Mouse (Mus musculus) heart, embryonic 13.5 days (tissue): Measurements from ENCODE around the gene Rad51ap1. TPM values are rescaled to one million over a fixed set of nuclear protein-coding genes. Genes with fewer than 3 reads are reported as not detected.

ENCODE experiments used
- ATAC-seq: fragments of 200-750 bp; cut with Nextera tagmentation; 2 replicates; pipeline ENCODE4 v1.8.0; 2017; ENCODE audit warnings: moderate TSS enrichment; ENCODE audit not compliant: insufficient number of reproducible peaks, low FRiP score, low TSS enrichment; ENCODE audit errors: extremely low read depth
- H3K27ac ChIP-seq: fragments of 300-500 bp; sonication (generic); replicated peaks from 2 replicates; pipeline ENCODE4 v1.5.1; 2015; ENCODE audit warnings: moderate library complexity, mild to moderate bottlenecking, inconsistent platforms
- H3K27me3 ChIP-seq: fragments of 300-500 bp; sonication (generic); replicated peaks from 2 replicates; pipeline ENCODE4 v1.6.1; 2015; ENCODE audit warnings: mild to moderate bottlenecking, inconsistent platforms
- H3K36me3 ChIP-seq: fragments of 300-500 bp; sonication (generic); 2 replicates; pipeline ENCODE4 v1.6.1; 2015; ENCODE audit warnings: mild to moderate bottlenecking, inconsistent platforms
- H3K4me1 ChIP-seq: fragments of 300-500 bp; sonication (generic); 2 replicates; pipeline ENCODE4 v1.6.1; 2015; ENCODE audit warnings: inconsistent platforms
- H3K4me2 ChIP-seq: fragments of 300-500 bp; sonication (generic); 2 replicates; pipeline ENCODE4 v1.6.1; 2015; ENCODE audit warnings: inconsistent platforms, mild to moderate bottlenecking, moderate library complexity
- H3K4me3 ChIP-seq: fragments of 300-500 bp; sonication (generic); 2 replicates; pipeline ENCODE4 v1.5.1; 2015; ENCODE audit warnings: moderate library complexity, mild to moderate bottlenecking, inconsistent platforms
- H3K9ac ChIP-seq: fragments of 300-500 bp; sonication (generic); 2 replicates; pipeline ENCODE4 v1.6.1; 2015; ENCODE audit warnings: inconsistent platforms, mild to moderate bottlenecking, moderate library complexity
- H3K9me3 ChIP-seq: fragments of 300-500 bp; sonication (generic); 2 replicates; pipeline ENCODE4 v1.6.1; 2016; ENCODE audit warnings: inconsistent platforms
- WGBS: fragments of 180-500 bp; shearing (Covaris S2); methylation state at CpG from one replicate; pipeline ENCODE4 v1.1.7; 2015; ENCODE audit warnings: mixed read lengths; 5-methylcytosine and 5-hydroxymethylcytosine counted together
- polyA plus RNA-seq: library from polyadenylated mRNA; unstranded; fragments of >200 nt; fragmentation: Nextera tagmentation; extraction: Ambion mirVana; gene quantifications from 2 replicates; pipeline ENCODE4 v1.2.1, GENCODE M21; 2015

Gene Rad51ap1
- polyA plus RNA-seq, 1 experiment from 2014 or later = 28.0 TPM

DNA sequence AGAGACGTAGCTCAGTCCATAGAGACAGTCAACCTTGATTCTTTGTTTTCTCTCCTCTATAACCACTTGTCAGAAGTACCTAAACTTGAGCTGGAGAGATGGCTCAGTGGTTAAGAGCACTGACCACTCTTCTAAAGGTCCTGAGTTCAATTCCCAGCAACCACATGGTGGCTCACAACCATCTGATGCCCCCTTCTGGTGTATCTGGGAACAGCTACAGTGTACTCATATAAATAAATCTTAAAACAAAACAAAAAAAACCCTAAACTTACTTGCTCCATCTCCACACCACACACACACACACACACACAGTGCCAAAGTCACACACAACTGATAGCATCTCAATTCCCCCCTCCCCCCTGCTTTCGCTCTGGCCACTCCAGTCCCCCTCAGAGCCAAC, 1.3 kb downstream of the Rad51ap1 start:
- H3K9me3 ChIP-seq = no peaks in the 10 kb centered on the region
- H3K4me2 ChIP-seq = peak overlapping the region; percentile 95
- no peaks in the 10 kb centered on the region for H3K27me3 ChIP-seq
- ATAC-seq = no peak
- peaks cover 23% of the 10 kb centered on the region for H3K36me3 ChIP-seq
- H3K27ac ChIP-seq = no peak overlapping the region
- peak overlapping the region; percentile 70 for H3K4me3 ChIP-seq
- 79% methylated on average over 2 of the region's 2 CpGs for WGBS
- peak overlapping the region; percentile 86 for H3K9ac ChIP-seq
- H3K4me1 ChIP-seq = peaks cover 30% of the 10 kb centered on the region

DNA sequence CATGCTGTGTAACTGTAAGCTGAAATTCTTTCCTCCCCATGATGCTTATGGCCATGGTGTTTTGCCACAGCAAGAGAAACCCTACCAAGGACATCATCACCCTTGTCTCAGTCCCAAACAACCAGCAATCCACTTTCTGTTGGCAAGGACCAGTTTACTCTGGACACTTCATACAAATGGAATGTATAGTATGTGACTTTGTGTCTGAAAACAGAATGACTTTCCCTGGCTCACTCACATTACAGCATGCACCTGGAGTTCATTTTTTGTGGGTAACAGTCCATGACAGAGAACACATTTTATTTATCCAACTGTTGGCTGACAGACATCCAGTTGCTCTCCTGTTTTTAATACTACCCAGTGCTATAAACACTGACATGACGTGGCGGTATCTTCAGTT, 6.5 kb downstream of the Rad51ap1 start:
- no peaks in the 10 kb centered on the region for H3K9me3 ChIP-seq
- no peaks in the 10 kb centered on the region for H3K27me3 ChIP-seq
- no peak overlapping the region for H3K27ac ChIP-seq
- ATAC-seq = no peak
- WGBS = 84% methylated on average over 2 of the region's 2 CpGs
- H3K4me2 ChIP-seq = no peak overlapping the region
- H3K36me3 ChIP-seq = peaks cover 60% of the 10 kb centered on the region
- H3K9ac ChIP-seq = no peak overlapping the region
- H3K4me1 ChIP-seq = peaks cover 7% of the 10 kb centered on the region
- no peak overlapping the region for H3K4me3 ChIP-seq

DNA sequence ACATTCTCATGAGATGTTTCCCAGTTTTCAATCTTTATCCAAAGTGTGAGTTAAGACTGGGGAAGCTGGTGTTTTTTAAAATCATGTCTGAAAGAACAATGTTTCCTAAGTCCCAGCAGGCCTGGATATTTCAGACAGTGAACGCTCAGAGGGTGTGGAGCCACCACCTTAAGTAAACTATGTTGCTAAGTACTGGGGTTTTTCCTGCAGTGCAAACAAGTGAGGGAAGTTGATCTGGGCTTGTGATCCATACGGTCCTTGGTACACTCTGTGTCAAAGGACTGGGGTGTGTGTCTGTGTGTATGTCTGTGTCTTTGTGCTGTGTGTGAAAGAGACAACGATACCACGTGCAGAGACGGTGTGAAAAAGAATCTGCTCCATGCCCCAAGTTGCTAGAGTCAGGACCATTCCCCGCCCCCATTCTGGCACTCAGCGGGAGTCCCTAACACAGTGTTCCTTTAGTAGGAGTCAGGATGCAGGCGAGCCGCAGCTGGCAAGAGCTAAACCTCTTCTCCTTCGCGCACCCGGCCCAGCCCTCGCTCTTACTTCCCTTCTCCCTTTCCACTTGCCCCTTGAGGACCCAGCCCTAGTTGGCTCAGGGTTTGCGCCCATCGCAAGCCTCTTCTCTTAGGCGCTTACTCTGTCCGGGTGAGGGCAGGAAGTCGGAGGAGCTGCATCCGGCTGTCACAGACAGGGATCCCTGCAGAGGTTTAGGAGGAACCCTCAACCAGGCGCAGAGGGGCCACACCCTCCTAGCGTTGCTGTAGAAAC, 18.1 kb downstream of the Rad51ap1 start, which contains the start of gene Dyrk4:
Dyrk4 (minus strand) TSS at position 729 of the 771 bp plus-strand sequence.
- peak within 1 kb of the TSS; percentile 64 for H3K9ac ChIP-seq
- peak within 1 kb of the TSS; percentile 65 for H3K4me2 ChIP-seq
- peaks cover 9% of the 10 kb centered on the region for H3K4me1 ChIP-seq
- H3K27ac ChIP-seq = no peak within 1 kb of the TSS
- H3K36me3 ChIP-seq = peaks cover 43% of the 10 kb centered on the region
- ATAC-seq = 0 out of 2 replicates have a peak, but pooled peaks have one; percentile 31
- peak within 1 kb of the TSS; percentile 38 for H3K4me3 ChIP-seq
- H3K27me3 ChIP-seq = no peaks in the 10 kb centered on the region
- WGBS = 9% methylated on average over 21 of the region's 21 CpGs
- H3K9me3 ChIP-seq = no peaks in the 10 kb centered on the region

DNA sequence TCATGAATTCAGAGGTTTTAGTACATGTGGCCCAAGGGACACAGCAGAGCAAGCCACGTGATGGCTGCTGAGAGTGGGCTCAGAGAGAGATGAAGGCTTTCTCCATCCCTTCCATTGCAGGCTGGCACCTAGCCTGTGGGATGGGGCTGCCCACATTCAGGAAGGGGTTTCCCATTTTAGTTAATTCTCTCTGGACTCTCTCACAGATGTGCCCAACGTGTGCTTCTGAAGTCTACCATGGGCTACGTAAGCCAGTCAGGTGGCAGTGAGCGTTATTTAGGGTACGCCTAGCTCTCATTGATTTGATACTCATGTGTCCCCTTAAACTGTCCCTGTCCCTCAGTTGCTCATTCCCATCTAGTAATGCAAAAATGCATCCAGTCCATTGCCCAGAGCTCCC, 24.5 kb downstream of the Rad51ap1 start:
- no peak for ATAC-seq

DNA sequence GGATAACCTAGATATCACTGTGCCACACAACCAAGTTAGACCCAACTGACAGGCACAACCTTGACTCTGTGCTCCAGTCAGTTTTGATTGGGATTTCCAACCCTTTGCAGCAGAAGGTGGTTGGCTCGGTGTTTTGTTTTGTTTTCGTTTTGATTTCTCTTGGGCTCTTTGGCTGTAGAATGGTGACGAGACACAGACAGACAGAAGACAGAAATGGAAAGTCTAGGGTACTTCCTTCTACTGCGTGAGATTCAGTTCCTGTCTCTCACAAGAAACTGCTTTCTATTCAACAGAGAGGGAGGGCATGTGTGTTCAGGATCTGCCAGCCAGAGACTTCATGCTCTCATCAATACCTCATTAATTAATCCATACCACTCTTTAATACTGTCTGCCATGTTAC, 28.7 kb downstream of the Rad51ap1 start:
- Histone ChIP-seq H3K27ac (no peak overlapping the region), H3K9ac (no peak overlapping the region), H3K4me3 (no peak overlapping the region), H3K36me3 (no peaks in the 10 kb centered on the region), H3K4me2 (no peak overlapping the region), H3K27me3 (peaks cover 5% of the 10 kb centered on the region; the same call in 1 of the 2 replicates), H3K9me3 (no peaks in the 10 kb centered on the region), H3K4me1 (no peaks in the 10 kb centered on the region)
- 46% methylated on average over 4 of the region's 4 CpGs for WGBS
- no peak for ATAC-seq

More for the DNA sequence above, 24.5 kb downstream of the Rad51ap1 start:
- peaks cover 5% of the 10 kb centered on the region; the same call in 1 of the 2 replicates for H3K27me3 ChIP-seq
- WGBS = 74% methylated on average over 5 of the region's 5 CpGs
- H3K9ac ChIP-seq = no peak overlapping the region
- H3K4me3 ChIP-seq = no peak overlapping the region
- no peak overlapping the region for H3K27ac ChIP-seq
- no peak overlapping the region for H3K4me2 ChIP-seq
- no peaks in the 10 kb centered on the region for H3K4me1 ChIP-seq
- no peaks in the 10 kb centered on the region for H3K9me3 ChIP-seq
- no peaks in the 10 kb centered on the region for H3K36me3 ChIP-seq

DNA sequence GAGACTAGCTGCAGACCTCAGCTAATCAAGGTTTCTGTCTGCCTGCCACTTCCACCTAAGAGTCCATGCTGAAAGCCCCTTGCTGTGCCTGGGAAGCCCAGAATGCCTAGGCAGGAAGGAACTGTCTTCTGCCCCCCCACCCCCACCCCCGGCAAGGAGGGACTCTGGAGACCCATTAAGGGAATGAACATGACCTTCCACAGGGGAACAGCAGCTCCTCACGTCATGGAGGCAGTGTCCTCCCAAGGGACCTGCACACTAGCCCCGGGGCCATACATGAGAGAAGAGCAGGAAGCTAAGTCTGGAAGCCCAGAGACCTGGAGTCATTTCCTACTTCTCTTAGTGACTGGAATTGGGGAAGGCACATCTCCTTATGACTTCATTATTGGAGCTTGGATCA, 31.5 kb downstream of the Rad51ap1 start:
- H3K4me2 ChIP-seq = no peak overlapping the region
- no peak overlapping the region for H3K9ac ChIP-seq
- H3K9me3 ChIP-seq = no peaks in the 10 kb centered on the region
- ATAC-seq = no peak
- no peak overlapping the region for H3K4me3 ChIP-seq
- no peak overlapping the region for H3K27ac ChIP-seq
- 42% methylated on average over 3 of the region's 3 CpGs for WGBS
- no peaks in the 10 kb centered on the region; the same call in 1 of the 2 replicates for H3K27me3 ChIP-seq
- H3K36me3 ChIP-seq = no peaks in the 10 kb centered on the region
- H3K4me1 ChIP-seq = no peaks in the 10 kb centered on the region

DNA sequence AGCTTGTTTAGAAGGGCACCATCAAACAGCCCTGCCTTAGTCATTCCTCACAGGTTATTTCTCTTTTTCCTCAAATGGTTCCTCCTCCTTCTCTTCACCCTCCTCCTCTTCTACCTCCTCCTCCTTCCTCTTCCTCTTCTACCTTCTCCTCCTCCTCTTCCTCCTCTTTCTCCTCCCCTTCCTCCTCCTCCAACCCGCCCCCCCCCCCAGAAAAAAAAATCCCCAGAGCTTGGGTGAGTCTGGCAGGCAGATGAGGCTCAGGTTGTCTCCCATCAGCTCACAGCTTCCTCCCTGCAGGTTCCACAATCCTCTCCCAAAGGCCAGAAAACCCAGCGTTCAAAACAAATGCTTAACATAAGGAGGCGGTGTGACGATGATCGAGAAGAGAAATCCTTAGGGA, 32.0 kb downstream of the Rad51ap1 start:
- Histone ChIP-seq H3K36me3 (no peaks in the 10 kb centered on the region), H3K27ac (no peak overlapping the region), H3K27me3 (no peaks in the 10 kb centered on the region; the same call in 1 of the 2 replicates), H3K4me2 (no peak overlapping the region), H3K4me1 (no peaks in the 10 kb centered on the region), H3K4me3 (no peak overlapping the region), H3K9me3 (no peaks in the 10 kb centered on the region), H3K9ac (no peak overlapping the region)
- no peak for ATAC-seq
- 64% methylated on average over 4 of the region's 5 CpGs for WGBS

DNA sequence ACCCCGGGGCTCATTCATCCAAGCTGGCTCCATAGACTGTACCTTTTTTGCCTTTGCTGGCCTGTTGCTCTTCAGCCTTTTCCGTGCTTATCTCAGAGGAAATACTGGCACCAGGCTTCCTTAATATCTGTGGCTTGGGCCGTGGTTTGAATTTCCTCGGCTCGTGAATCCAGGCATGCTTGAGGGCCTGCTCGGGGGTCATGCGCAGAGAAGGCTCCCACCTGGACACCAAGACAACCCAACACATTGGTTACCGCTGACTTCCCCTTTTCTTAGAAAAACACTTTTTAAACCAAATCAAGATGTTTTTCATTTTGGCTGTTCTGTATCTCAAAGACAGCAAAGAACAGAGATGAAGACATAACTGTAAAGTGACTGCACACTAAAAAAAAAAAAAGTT, 62.3 kb downstream of the Rad51ap1 start:
- no peak overlapping the region for H3K27ac ChIP-seq
- H3K36me3 ChIP-seq = no peaks in the 10 kb centered on the region
- H3K9me3 ChIP-seq = no peaks in the 10 kb centered on the region
- H3K27me3 ChIP-seq = peaks cover 17% of the 10 kb centered on the region; the same call in 1 of the 2 replicates
- no peak overlapping the region for H3K4me3 ChIP-seq
- H3K4me1 ChIP-seq = no peaks in the 10 kb centered on the region
- no peak for ATAC-seq
- H3K9ac ChIP-seq = no peak overlapping the region
- 61% methylated on average over 8 of the region's 8 CpGs for WGBS
- H3K4me2 ChIP-seq = no peak overlapping the region

Other genes with a start within 250 kb of the Rad51ap1 start
- gene Kcna6, start 198.9 kb downstream of the Rad51ap1 start, polyA plus RNA-seq = 0.61 and 1.4 TPM in 2 replicates
- gene Ndufa9, start 90.5 kb downstream of the Rad51ap1 start, polyA plus RNA-seq = 329 and 372 TPM in 2 replicates
- gene Akap3, start 86.5 kb downstream of the Rad51ap1 start, polyA plus RNA-seq = 0.05 TPM in 1 of 2 replicates, not detected in the other
- gene Dyrk4, start 17.7 kb downstream of the Rad51ap1 start, polyA plus RNA-seq = not detected in 2 replicates
- 12.5 and 13.7 TPM in 2 replicates for gene D6Wsu163e, start 375 bp upstream of the Rad51ap1 start, polyA plus RNA-seq
- gene Fgf6, start 76.0 kb upstream of the Rad51ap1 start, polyA plus RNA-seq = 0.17 TPM in 1 of 2 replicates, not detected in the other
- gene Fgf23, start 133.3 kb upstream of the Rad51ap1 start, polyA plus RNA-seq = 0.23 and 0.31 TPM in 2 replicates
- gene Tigar, start 170.0 kb upstream of the Rad51ap1 start, polyA plus RNA-seq = 7.6 and 8.1 TPM in 2 replicates
- gene Ccnd2, start 212.6 kb upstream of the Rad51ap1 start, polyA plus RNA-seq = 583 and 638 TPM in 2 replicates